Mouse (Mus musculus): Measurements from ENCODE around the gene Il20.

Il20 gene

GRCm38 (mm10) chr1:130864741-130865140, 46.5 kb downstream of the Il20 start:
- DNase-seq = peak; percentile 60 to 62

- peak; percentile 85 to 87 for DNase-seq
These were observed 47.0 kb downstream of the Il20 start for GRCm38 (mm10) chr1:130864238-130864637.

GRCm38 (mm10) chr1:130857456-130857855, 53.8 kb downstream of the Il20 start:
- DNase-seq = no peak
